Mouse (Mus musculus): ENCODE results near the gene Tbc1d22b. TPM values are rescaled to one million over a fixed set of nuclear protein-coding genes. Genes with fewer than 3 reads are reported as not detected.

Tbc1d22b gene
- polyA plus RNA-seq, 1 experiment from 2014 or later, result 24.6 TPM

GRCm38 (mm10) chr17:29545241-29545640 is 4.3 kb upstream of the Tbc1d22b start:
- 93% methylated on average over 5 of the region's 5 CpGs for WGBS
- no peak overlapping the region for H3K9ac ChIP-seq
- ATAC-seq (ENCODE audit: low FRiP score), result no peak
- H3K36me3 ChIP-seq, result no peaks in the 10 kb centered on the region
- H3K27me3 ChIP-seq, result no peaks in the 10 kb centered on the region
- peaks cover 7% of the 10 kb centered on the region for H3K4me1 ChIP-seq
- no peak overlapping the region for H3K4me3 ChIP-seq
- no peak overlapping the region for H3K4me2 ChIP-seq (replicated peaks)
- no peaks in the 10 kb centered on the region for H3K9me3 ChIP-seq (replicated peaks)
- no peak overlapping the region for H3K27ac ChIP-seq

GRCm38 (mm10) chr17:29548494-29548893 is 1.1 kb upstream of the Tbc1d22b start:
- ATAC-seq (ENCODE audit: low FRiP score), result no peak
- WGBS, result 70% methylated on average over 3 of the region's 3 CpGs
- H3K9me3 ChIP-seq (replicated peaks), result no peaks in the 10 kb centered on the region
- no peak overlapping the region for H3K27ac ChIP-seq
- no peak overlapping the region for H3K9ac ChIP-seq
- H3K36me3 ChIP-seq, result no peaks in the 10 kb centered on the region
- H3K4me2 ChIP-seq (replicated peaks), result no peak overlapping the region
- peaks cover 18% of the 10 kb centered on the region for H3K4me1 ChIP-seq
- no peaks in the 10 kb centered on the region for H3K27me3 ChIP-seq
- H3K4me3 ChIP-seq, result no peak overlapping the region

GRCm38 (mm10) chr17:29548994-29549393 is 591 bp upstream of the Tbc1d22b start:
- Histone ChIP-seq H3K4me1 (peaks cover 18% of the 10 kb centered on the region), H3K9me3 (replicated peaks) (no peaks in the 10 kb centered on the region), H3K4me2 (replicated peaks) (peak overlapping the region; percentile 97), H3K4me3 (no peak overlapping the region), H3K27ac (no peak overlapping the region), H3K9ac (no peak overlapping the region), H3K36me3 (no peaks in the 10 kb centered on the region), H3K27me3 (no peaks in the 10 kb centered on the region)
- no peak; the same call in 1 of the 2 replicates for ATAC-seq (ENCODE audit: low FRiP score)
- WGBS, result 58% methylated on average over 8 of the region's 8 CpGs

- Histone ChIP-seq H3K4me3 (no peak overlapping the region), H3K27me3 (no peaks in the 10 kb centered on the region), H3K4me1 (peaks cover 18% of the 10 kb centered on the region), H3K9me3 (replicated peaks) (no peaks in the 10 kb centered on the region), H3K9ac (no peak overlapping the region), H3K36me3 (peaks cover 4% of the 10 kb centered on the region; the same call in 1 of the 2 replicates), H3K27ac (no peak overlapping the region), H3K4me2 (replicated peaks) (peak overlapping the region; percentile 97)
- ATAC-seq (ENCODE audit: low FRiP score), result no peak
- 59% methylated on average over 6 of the region's 6 CpGs for WGBS
Measured at GRCm38 (mm10) chr17:29551019-29551418, 1.4 kb downstream of the Tbc1d22b start.

GRCm38 (mm10) chr17:29552162-29552732 is 2.7 kb downstream of the Tbc1d22b start, which contains the start of gene Tmem217:
Tmem217 (minus strand) TSS chr17:29552385.
- Histone ChIP-seq H3K4me1 (peaks cover 20% of the 10 kb centered on the region), H3K27ac (no peak within 1 kb of the TSS), H3K27me3 (no peaks in the 10 kb centered on the region), H3K4me3 (no peak within 1 kb of the TSS), H3K36me3 (peaks cover 7% of the 10 kb centered on the region), H3K4me2 (replicated peaks) (no peak within 1 kb of the TSS; the same call in 1 of the 2 replicates), H3K9me3 (replicated peaks) (no peaks in the 10 kb centered on the region), H3K9ac (no peak within 1 kb of the TSS)
- ATAC-seq (ENCODE audit: low FRiP score), result no peak
- WGBS, result 96% methylated on average over 5 of the region's 5 CpGs

GRCm38 (mm10) chr17:29554176-29554575 is 4.6 kb downstream of the Tbc1d22b start:
- H3K4me2 ChIP-seq (replicated peaks), result no peak overlapping the region
- no peak overlapping the region for H3K27ac ChIP-seq
- ATAC-seq (ENCODE audit: low FRiP score), result no peak

GRCm38 (mm10) chr17:29556456-29556855 is 6.9 kb downstream of the Tbc1d22b start:
- no peak overlapping the region for H3K9ac ChIP-seq
- no peaks in the 10 kb centered on the region for H3K27me3 ChIP-seq
- WGBS, result 95% methylated on average over 10 of the region's 10 CpGs
- no peak overlapping the region for H3K27ac ChIP-seq
- peaks cover 12% of the 10 kb centered on the region for H3K36me3 ChIP-seq
- H3K9me3 ChIP-seq (replicated peaks), result 0 out of 2 replicates have a peak, but pooled peaks cover 3% of the 10 kb centered on the region
- peaks cover 4% of the 10 kb centered on the region; the same call in 1 of the 2 replicates for H3K4me1 ChIP-seq
- ATAC-seq (ENCODE audit: low FRiP score), result no peak
- H3K4me3 ChIP-seq, result no peak overlapping the region
- H3K4me2 ChIP-seq (replicated peaks), result no peak overlapping the region

More at GRCm38 (mm10) chr17:29554176-29554575, 4.6 kb downstream of the Tbc1d22b start:
- no peak overlapping the region for H3K9ac ChIP-seq
- no peaks in the 10 kb centered on the region for H3K27me3 ChIP-seq
- peaks cover 21% of the 10 kb centered on the region for H3K4me1 ChIP-seq
- H3K4me3 ChIP-seq, result no peak overlapping the region
- H3K36me3 ChIP-seq, result peaks cover 7% of the 10 kb centered on the region
- H3K9me3 ChIP-seq (replicated peaks), result no peaks in the 10 kb centered on the region

- no peak for ATAC-seq (ENCODE audit: low FRiP score)
Measured at GRCm38 (mm10) chr17:29556893-29557292, 7.3 kb downstream of the Tbc1d22b start.

GRCm38 (mm10) chr17:29558476-29558875 is 8.9 kb downstream of the Tbc1d22b start:
- H3K4me2 ChIP-seq (replicated peaks), result no peak overlapping the region
- H3K9me3 ChIP-seq (replicated peaks), result 0 out of 2 replicates have a peak, but pooled peaks cover 3% of the 10 kb centered on the region
- no peak overlapping the region for H3K4me3 ChIP-seq
- no peaks in the 10 kb centered on the region for H3K27me3 ChIP-seq
- 74% methylated on average over 5 of the region's 5 CpGs for WGBS
- no peak overlapping the region for H3K27ac ChIP-seq
- H3K9ac ChIP-seq, result no peak overlapping the region
- peaks cover 4% of the 10 kb centered on the region; the same call in 1 of the 2 replicates for H3K4me1 ChIP-seq
- H3K36me3 ChIP-seq, result peaks cover 12% of the 10 kb centered on the region
- no peak for ATAC-seq (ENCODE audit: low FRiP score)

More at GRCm38 (mm10) chr17:29556893-29557292, 7.3 kb downstream of the Tbc1d22b start:
- H3K27ac ChIP-seq, result no peak overlapping the region
- H3K9me3 ChIP-seq (replicated peaks), result 0 out of 2 replicates have a peak, but pooled peaks cover 3% of the 10 kb centered on the region
- peaks cover 4% of the 10 kb centered on the region; the same call in 1 of the 2 replicates for H3K4me1 ChIP-seq
- no peak overlapping the region for H3K9ac ChIP-seq
- H3K27me3 ChIP-seq, result no peaks in the 10 kb centered on the region
- peaks cover 12% of the 10 kb centered on the region for H3K36me3 ChIP-seq
- 87% methylated on average over 7 of the region's 7 CpGs for WGBS
- H3K4me3 ChIP-seq, result no peak overlapping the region
- H3K4me2 ChIP-seq (replicated peaks), result no peak overlapping the region

GRCm38 (mm10) chr17:29565521-29565920 is 15.9 kb downstream of the Tbc1d22b start:
- H3K36me3 ChIP-seq, result peaks cover 29% of the 10 kb centered on the region
- H3K4me2 ChIP-seq (replicated peaks), result no peak overlapping the region
- H3K4me3 ChIP-seq, result no peak overlapping the region
- H3K9ac ChIP-seq, result no peak overlapping the region
- no peaks in the 10 kb centered on the region for H3K9me3 ChIP-seq (replicated peaks)
- no peaks in the 10 kb centered on the region for H3K4me1 ChIP-seq
- H3K27ac ChIP-seq, result no peak overlapping the region
- no peak for ATAC-seq (ENCODE audit: low FRiP score)
- no peaks in the 10 kb centered on the region for H3K27me3 ChIP-seq
- WGBS, result 97% methylated on average over 5 of the region's 5 CpGs

GRCm38 (mm10) chr17:29568435-29568834 is 18.9 kb downstream of the Tbc1d22b start:
- Histone ChIP-seq H3K27me3 (no peaks in the 10 kb centered on the region), H3K27ac (no peak overlapping the region), H3K4me3 (no peak overlapping the region), H3K36me3 (peaks cover 56% of the 10 kb centered on the region), H3K9me3 (replicated peaks) (no peaks in the 10 kb centered on the region), H3K4me1 (no peaks in the 10 kb centered on the region), H3K9ac (no peak overlapping the region), H3K4me2 (replicated peaks) (no peak overlapping the region)
- 87% methylated on average over 15 of the region's 15 CpGs for WGBS
- ATAC-seq (ENCODE audit: low FRiP score), result no peak

- WGBS, result 80% methylated on average over 6 of the region's 6 CpGs
- no peak for ATAC-seq (ENCODE audit: low FRiP score)
- no peak overlapping the region for H3K4me3 ChIP-seq
- H3K4me1 ChIP-seq, result no peaks in the 10 kb centered on the region
- H3K27me3 ChIP-seq, result no peaks in the 10 kb centered on the region
- H3K9ac ChIP-seq, result no peak overlapping the region
- H3K9me3 ChIP-seq (replicated peaks), result no peaks in the 10 kb centered on the region
- no peak overlapping the region for H3K4me2 ChIP-seq (replicated peaks)
- no peak overlapping the region for H3K27ac ChIP-seq
- H3K36me3 ChIP-seq, result peaks cover 64% of the 10 kb centered on the region
Measured at GRCm38 (mm10) chr17:29569831-29570230, 20.2 kb downstream of the Tbc1d22b start.

GRCm38 (mm10) chr17:29579579-29580126 is 30.1 kb downstream of the Tbc1d22b start:
- Histone ChIP-seq H3K27ac (no peak overlapping the region), H3K4me2 (replicated peaks) (no peak overlapping the region), H3K9ac (no peak overlapping the region), H3K4me3 (no peak overlapping the region), H3K36me3 (peaks cover 83% of the 10 kb centered on the region), H3K9me3 (replicated peaks) (no peaks in the 10 kb centered on the region), H3K4me1 (no peaks in the 10 kb centered on the region; the same call in 1 of the 2 replicates), H3K27me3 (no peaks in the 10 kb centered on the region)
- 92% methylated on average over 4 of the region's 4 CpGs for WGBS
- no peak for ATAC-seq (ENCODE audit: low FRiP score)

Data from hindbrain, embryonic 12.5 days (tissue).